Mouse (Mus musculus) B cell, adult 2 months (primary cell): ENCODE measurements around the gene Ppm1g.
A peak's percentile ranks its signal among the peaks of the same experiment; 100 is the strongest.
"Not testable (repeated sequence)": the region's sequence is repeated elsewhere in the genome, so short reads cannot be mapped to it uniquely, and the experiment has no call there.

Experiments used
- DNase-seq, 2 experiments: peaks; one replicate each; pipeline ENCODE4 v3.0.0; 2022

Ppm1g gene

DNA sequence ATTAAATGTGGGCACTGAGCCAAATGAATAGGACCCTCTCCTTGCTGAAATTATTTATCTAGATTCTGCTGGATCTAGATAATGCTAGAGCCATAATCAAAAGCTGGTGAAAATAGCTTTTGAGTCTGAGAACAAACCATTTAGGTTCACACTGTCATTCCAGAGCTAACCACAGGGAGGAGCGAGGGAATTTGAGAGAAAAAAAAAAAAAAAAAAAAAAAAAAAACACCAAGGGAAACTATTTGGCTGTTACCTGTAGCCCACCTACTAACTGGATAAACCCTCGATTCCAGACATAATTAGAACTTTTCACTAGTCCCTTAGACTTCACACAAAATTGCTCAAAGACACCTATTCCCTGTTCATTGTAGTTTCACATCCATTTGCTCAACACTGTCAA lies 1.4 kb downstream of the Ppm1g start:
- no peak for DNase-seq

DNA sequence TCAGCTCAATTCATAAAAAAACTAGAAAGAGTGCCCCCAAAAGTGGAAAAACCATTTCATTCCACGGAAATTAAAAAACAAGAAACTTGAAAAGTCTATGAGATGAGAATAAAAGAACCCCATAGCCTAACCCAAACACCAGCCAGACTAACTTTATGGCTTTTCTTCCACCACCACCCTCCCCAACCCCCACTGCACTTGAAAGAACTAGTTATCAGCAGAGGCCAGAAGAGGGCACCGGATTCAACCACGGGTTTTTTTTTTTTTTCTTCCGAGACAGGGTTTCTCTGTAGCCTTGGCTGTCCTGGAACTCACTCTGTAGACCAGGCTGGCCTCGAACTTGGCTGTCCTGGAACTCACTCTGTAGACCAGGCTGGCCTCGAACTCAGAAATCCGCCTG lies 2.2 kb downstream of the Ppm1g start:
- DNase-seq: peak; percentile 50 to 60

DNA sequence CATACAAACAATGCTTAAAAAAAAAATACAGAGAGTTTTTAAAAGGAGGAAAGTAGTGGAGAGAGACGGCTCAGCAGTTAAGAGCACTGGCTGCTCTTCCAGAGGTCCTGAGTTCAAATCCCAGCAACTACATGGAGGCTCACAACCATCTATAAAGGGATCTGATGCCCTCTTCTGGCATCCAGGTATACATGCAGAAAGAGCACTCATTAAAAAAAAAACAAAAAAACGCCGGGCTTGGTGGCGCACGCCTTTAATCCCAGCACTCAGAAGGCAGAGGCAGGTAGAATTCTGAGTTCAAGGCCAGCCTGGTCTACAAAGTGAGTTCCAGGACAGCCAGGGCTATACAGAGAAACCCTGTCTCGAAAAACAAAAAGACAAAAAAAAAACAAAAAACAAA lies 3.9 kb downstream of the Ppm1g start:
- DNase-seq: not testable (repeated sequence)

DNA sequence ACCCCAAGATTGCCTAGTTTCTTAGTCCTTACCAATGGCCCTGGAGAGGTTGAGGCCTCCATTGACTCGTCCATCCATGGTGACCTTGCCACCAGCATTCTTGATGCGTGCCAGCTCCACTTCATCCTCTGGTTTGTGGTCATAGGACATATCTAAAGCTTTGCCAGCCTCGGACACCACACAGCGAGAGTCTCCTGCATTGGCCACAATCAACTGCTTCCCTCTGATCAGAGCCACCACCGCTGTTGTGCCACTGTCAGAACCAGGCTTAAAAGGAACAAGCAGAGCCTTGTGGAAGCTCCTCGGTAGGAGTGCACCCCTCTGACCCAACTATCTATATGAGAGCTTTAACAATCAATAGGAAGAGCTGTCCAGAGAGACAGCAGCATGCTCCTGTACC lies 16.1 kb downstream of the Ppm1g start:
- no peak for DNase-seq

DNA sequence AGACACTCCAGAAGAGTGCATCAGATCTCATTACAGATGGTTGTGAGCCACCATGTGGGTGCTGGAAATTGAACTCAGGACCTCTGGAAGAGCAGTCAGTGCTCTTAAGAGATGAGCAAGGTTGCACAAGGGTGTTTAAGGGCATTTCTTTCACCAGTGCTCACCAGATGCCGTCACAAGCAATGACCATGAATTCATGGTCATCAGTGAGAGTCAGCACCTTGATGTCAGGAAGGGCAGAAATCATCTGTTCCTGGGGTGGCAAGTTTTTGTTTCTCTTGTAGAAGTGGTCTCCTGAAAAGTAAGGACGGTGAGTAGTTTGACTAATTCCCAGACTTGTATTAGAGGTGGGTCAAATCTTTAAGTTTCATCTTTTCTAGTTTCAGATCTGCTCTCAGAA lies 16.6 kb downstream of the Ppm1g start:
- DNase-seq: no peak

DNA sequence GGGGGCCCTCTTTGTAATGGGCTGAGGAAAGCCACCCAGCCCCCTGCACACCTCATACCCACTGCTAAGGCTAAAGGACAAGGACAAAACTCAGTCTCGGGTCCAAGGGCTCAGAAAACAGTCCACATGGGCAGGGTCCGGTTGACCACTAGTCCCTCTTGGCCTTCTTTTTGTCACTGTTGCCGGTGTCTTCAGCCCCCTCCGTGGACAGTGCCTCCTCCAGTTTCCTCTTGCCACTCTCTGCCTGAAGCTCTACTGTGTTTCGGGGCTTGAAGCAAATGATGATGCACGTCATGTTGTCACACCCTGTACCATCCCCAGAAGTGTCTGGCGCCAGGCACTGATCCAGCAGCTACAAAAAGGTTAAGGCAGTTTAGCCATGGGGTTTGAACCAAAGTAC lies 17.6 kb downstream of the Ppm1g start:
- no peak for DNase-seq

DNA sequence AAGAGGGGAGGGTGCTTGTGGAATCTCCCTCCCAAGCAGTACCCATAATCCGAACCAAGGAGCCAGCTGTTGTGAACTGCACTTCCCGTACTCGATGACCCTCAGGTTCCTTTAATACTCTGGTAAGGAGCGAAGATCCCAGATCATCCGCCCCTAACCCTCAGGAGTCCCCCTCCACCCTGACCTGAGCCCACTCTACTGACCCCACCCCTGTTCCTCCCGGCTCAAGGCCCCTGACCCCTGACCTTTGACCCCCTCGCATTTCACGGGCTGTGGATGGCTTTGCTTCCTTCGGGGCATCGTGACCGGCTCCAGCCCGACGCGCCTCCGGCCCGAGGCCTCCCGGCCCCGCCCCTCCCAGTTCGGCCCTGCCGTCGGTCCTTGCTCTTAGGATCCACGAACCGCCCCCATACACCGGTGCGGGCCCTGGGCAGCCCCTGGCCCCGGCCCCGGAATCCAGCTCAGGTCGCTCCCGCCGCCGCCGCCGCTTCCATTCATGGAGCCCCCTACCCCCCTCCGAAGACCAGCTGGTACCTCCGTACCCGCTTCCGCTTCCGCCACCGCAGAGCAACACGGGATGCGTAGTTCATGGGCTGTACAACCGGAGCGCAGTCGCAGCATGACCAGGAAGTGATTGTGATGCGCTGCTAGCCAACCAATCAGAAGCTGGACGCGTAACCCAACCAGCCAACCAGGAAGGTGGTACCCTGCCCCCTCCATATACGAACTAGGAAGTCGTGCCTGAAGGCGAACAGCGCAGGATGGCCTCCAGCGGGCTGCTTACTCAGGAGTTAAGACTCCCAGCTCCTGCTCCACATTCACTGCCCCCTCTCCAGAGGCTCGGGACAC lies 18.5 kb downstream of the Ppm1g start, which contains the start of gene Zfp513:
Zfp513 (minus strand) TSS at position 562 of the 849 bp plus-strand sequence.
- DNase-seq: peak; percentile 91 to 93

DNA sequence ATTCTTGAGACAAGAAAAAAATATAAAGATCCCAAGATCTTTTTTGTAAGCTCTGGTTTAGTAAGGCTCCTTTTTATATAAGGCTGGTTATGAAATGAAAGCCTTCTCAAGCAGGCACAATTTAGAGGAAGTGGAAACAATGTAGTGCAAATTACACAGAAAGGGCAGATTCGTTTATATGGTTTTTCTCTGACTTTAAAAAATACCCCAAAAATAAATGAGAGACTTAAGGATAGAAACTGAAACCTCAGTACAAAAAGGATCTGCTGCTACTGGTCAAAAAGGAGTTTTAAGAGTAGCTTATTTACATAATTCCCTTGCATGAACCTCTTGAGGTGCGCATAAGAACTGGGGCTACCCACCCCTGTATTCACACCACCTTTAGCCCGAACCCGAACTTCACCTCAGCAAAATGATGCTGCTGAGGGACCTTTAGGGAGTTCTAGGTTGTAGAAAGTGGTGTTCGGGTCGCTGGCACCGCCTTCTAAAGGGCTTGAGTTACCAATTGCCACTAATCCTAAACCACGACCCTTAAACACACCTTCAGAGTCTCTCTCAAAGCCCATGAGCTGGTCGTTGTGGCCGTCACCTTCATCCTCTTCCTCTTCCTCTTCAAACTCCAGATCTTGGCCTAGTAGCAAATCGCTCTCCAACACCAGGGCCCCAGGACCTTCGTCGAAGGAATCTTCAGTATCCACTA lies 19.3 kb downstream of the Ppm1g start:
- peak; percentile 53 for DNase-seq

DNA sequence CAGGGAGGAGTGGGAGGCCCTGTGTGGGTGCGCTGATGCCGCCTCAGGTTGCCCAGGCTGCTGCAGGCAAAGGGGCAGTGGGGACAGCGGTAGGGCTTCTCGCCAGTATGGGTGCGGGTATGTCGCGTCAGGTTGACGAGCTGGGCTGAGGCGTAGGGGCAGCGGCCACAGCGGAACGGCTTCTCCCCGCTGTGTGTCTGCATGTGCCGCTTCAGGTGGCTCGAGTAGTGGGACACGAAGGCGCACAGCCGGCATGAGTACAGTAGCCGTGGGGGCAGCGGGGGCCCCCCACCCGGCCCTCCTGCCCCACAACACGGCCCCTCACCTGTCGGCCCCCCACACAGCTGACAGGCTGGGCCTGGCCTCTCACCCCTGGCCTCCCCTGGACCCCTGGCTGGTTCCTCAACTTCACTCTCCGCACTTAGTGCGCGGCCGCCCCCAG lies 20.1 kb downstream of the Ppm1g start:
- DNase-seq: no peak

DNA sequence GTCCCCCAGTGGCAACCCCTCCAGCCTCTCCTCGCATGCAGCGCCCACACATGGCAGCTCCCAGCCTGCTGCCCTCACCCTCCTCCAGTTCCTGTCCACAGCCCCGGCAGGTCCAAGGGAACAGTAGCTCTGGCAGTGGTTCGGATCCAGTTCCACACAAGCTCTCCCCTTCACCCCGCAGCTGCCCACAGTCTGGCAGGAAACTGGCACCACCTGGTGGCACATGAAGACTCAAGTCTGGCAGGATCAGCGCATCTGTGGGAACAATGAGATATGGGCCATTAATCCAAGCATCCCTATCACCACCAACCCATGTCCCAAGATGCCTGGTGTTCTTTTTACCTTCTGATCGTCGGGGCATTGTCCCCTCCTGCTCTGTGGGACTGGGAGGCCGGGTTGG lies 20.6 kb downstream of the Ppm1g start:
- no peak for DNase-seq

DNA sequence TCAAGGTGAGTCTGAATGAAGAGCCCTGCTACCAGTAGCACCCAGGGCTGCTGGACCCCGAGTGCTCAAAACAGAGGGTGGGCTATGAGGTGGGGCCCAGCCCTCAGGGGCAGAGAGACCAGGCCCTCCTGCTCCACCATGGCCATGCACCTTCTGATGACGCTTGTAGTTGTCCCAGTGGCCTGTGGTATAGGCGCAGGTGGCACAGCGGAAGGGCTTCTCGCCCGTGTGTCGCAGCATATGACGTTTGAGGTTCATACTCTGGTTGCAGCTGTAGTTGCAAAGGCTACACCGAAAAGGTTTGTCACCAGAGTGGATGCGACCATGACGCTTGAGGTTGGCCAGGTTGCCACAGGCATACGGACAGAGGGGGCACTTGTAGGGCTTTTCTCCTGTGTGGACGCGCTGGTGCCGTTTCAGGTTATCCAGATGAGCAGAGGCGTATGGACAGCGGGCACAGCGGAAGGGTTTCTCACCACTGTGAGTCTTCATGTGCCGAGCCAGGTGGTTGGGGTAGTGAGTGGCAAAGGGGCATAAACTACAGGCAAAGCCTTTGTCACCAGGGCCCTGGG lies 21.1 kb downstream of the Ppm1g start:
- DNase-seq: no peak

DNA sequence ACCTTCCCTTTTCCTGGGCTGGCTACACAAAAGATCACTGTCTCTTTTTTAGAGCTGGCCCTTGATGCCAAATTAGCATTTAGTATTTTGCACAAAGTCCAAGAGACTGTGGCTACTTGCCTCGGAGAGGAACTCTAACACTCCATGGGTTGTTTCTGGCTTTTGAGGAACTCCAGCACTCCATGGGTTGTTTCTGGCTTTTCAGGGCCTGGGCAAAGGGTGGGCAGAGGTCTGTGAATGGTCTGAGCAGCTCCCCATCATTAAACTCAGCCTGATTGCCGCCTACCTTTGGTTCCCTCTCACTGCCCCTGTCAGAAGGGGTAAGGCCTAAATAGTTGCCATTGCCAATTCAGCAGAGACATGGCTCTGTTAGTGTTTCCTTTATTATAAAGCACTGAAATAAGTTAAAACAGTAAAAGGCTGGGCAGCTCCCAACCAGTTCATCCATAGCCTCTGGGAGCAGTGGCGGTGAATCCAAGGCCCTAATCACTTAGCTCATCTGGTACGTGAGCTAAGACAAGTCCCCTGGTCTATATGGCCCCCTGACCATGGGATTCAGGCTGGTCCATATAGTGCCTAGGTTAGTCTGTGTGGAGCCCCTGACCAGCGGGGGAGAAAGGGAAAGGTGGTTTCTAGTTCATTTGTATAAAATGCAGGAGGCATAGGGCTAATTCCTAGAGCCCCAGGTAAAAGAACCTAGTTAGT lies 21.7 kb downstream of the Ppm1g start:
- no peak for DNase-seq

DNA sequence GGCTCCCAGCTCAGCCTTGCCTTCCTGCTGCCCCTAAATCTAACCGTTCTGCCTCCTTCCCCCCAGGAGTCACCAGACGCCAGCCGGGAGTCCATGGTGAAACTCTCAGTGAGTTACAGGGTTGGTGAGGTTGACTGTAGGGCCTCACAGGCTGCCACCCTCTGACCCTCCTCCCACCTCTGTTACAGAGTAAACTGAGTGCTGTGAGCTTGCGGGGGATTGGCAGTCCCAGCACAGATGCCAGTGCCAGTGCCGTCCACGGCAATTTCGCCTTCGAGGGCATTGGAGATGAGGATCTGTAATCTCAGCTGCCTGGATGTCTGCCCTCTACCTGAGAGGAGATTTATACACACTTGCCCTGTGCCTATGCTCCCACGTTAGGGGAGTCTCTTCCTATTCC lies 22.3 kb downstream of the Ppm1g start:
- no peak for DNase-seq

DNA sequence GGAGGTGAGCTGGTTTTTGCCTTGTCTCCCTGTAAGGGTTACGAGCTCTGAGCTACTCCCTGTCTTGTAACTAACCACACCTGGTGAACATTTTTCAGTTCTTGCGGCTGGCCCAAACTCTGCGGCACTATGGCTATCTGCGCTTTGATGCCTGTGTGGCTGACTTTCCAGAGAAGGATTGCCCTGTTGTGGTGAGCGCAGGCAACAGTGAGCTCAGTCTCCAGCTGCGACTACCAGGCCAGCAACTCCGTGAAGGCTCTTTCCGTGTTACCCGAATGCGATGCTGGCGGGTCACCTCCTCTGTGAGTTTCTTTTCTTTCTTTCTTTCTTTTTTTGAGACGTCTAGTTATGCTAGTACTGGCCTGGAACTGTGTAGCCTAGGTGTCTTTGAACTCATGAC lies 23.4 kb downstream of the Ppm1g start:
- no peak for DNase-seq

DNA sequence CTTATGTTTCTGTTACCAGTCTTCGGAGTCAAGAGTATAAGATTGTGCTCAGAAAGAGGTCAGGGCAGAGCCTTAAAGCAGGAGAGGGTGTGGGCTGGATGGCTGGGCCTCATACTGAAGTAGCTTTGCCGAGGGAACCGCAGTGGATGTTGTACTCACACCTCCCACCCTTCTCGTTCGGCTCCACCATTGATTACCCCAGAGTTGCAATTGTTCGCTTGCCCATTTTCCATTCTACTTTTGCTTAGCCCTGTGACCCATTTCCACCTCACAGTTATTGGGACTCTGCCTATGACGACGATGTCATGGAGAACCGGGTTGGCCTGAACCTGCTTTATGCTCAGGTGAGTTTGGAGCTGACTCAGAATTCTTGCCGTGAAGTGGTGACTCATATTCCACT lies 24.3 kb downstream of the Ppm1g start:
- no peak for DNase-seq

DNA sequence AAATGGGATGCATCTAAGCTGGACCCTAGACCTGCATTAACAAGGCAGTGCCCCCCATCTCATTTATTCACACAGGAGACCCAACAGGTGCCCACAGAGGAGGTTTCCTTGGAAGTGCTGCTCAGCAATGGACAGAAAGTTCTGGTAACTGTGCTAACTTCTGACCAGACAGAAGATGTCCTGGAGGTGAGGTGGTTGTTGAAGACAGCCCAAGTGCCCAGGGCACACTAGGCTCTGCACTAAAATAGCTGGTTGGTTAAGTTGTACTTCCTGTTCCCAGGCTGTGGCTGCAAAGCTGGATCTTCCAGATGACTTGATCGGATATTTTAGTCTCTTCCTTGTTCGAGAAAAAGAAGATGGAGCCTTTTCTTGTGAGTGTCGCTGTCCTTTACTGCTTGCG lies 24.8 kb downstream of the Ppm1g start:
- no peak for DNase-seq

DNA sequence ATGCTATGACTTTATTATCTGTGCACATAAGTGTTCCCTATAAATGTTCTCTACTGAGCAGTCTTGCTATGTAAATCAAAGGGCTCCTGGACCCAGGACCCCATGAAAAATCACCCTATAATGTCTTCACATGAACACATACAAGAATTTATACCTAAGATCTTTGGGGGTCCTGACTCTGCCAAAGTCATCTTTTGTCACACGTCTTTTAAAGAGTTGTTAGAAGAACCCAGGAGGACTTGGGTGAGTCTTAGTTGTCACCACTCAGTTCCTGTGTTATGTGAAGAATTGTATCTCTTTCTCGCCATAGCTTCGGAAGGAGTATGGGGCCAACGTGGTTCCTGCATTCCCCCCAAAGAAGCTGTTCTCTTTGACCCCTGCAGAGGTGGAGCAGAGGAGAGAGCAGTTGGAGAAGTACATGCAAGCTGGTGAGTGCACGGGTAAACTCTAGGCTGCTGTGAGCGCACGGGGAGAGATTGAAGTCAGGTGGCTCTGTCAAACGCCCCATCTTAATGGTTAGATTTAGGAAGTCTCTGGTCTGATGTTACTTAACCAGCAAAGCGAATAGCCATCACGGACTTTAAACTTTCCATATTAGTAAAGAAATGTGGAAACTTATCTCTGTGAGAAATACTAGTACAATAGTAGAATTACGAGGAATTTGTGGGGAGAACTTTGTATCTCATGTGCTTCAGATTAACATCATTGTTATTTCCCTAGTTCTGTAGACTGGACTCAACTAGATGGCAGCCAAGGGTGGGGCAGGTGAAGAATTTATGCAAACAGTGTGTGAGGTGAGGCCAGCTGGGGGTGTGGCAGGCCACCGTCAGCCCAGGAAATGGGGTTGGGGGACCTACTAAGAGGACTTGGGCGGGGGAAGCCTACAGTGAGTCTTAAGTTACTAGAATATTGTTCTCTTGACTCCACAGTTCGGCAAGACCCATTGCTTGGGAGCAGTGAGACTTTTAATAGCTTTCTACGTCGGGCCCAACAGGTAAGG lies 25.7 kb downstream of the Ppm1g start:
- no peak for DNase-seq

DNA sequence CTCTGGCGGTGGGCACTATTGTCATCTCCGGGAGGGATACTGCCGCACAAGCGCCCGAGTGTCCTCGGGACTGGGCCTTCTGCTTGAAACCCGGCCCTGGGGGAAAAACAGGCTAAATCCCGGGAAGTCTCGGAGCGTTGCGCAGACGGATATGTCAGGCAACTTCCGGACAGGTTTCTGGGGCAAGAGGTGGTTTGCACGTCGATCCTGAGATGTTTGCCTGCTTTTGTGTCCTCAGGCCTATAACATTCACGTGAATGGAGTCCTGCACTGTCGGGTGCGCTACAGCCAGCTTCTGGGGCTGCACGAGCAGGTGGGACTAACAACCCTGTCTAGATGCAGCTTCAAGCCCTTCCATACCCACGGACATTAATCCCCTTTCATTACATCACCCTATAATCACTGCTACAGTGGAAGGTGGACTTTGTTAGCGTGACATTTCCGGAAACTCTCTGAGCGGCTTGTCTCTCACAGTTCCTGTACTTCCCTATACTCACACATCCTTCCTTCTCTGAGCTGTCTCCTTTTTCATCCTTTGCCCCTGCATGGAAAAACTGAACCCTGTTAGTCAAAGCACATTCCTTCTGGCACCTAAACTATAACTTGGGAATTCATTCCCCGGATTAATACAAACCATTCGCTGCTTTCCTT lies 26.7 kb downstream of the Ppm1g start:
- peak in 1 of 2 experiments; percentile 22 for DNase-seq

DNA sequence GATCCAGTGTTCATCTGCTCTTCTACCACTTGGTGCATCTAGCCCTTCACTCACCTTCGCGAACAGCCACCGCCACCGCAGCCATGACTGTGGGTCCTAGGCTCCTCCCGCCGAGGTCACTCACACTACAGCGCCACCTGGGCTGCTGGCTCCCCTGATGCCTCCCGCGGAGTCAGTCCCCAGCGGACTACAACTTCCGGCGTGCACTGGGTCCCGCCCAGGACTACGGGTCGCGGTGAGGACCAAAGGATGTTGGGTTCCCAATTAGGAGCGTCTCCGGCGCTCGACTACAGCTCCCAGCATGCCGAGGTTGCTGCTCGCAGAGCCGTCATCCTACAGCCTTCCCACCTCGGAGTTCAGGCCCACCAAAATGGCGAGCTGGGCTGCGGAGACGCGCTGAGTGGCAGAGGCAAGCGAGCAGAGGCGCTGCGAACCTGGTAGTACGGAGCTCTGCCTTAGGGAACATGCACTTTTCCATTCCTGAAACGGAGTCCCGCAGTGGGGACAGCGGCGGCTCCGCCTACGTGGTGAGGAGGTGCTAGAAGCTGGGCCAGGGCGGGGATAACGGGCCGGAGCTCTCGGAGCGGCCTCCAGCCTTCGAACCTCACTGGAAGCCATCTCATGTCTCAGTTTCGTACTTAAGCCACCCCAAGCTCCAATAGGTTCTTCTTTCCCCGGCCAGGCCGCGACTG lies 27.4 kb downstream of the Ppm1g start, which contains the start of the genes Snx17 and Eif2b4:
Snx17 (plus strand) TSS at position 289 of the 692 bp plus-strand sequence.
Eif2b4 (minus strand) TSS at position 492 of the 692 bp plus-strand sequence.
- peak; percentile 99 to 100 for DNase-seq
